Mouse (Mus musculus) CH12.LX (cell line): ENCODE results near the gene Bcl11a. TPM values are rescaled to one million over a fixed set of nuclear protein-coding genes. Genes with fewer than 3 reads are reported as not detected.

Source experiments
- DNase-seq: peaks from one replicate; pipeline ENCODE4 v3.0.0-alpha.2; 2013; ENCODE audit errors: extremely low read depth
- H3K27ac ChIP-seq: 2 replicates; pipeline ENCODE4 v1.5.1; 2012; ENCODE audit warnings: low read depth, mild to moderate bottlenecking, control low read depth, moderate library complexity; ENCODE audit not compliant: insufficient read depth
- H3K27me3 ChIP-seq: replicated peaks from 2 replicates; pipeline ENCODE3; 2012; ENCODE audit warnings: inconsistent platforms
- H3K36me3 ChIP-seq, 2 experiments: replicated peaks in 1 of 2; 2 replicates each; pipeline versions ENCODE3 to v1.6.1; 2012; ENCODE audit warnings: inconsistent platforms in 1 of 2, low read length in 1 of 2, mild to moderate bottlenecking in 1 of 2, mixed read lengths in 1 of 2, moderate library complexity in 1 of 2; ENCODE audit not compliant: control insufficient read depth in 1 of 2, insufficient read depth in 1 of 2
- H3K4me1 ChIP-seq, 2 experiments: 2 replicates each; pipeline ENCODE4 v1.6.1; 2012; ENCODE audit warnings: inconsistent platforms in 1 of 2, moderate library complexity in 1 of 2; ENCODE audit not compliant: insufficient read depth in 2 of 2, control insufficient read depth in 1 of 2
- H3K4me2 ChIP-seq: 2 replicates; pipeline ENCODE4 v1.6.1; 2012; ENCODE audit warnings: low read depth, mild to moderate bottlenecking, control low read depth; ENCODE audit not compliant: poor library complexity, insufficient read depth, severe bottlenecking
- H3K4me3 ChIP-seq, 3 experiments: fragments of 150-350 bp in 1 of 3; sonication (generic) in 1 of 3; replicated peaks in 1 of 3; 2 replicates each; pipeline versions ENCODE3 to v1.5.1; 2011 to 2012; ENCODE audit warnings: low read depth in 2 of 3, low read length in 2 of 3, mild to moderate bottlenecking in 2 of 3, moderate library complexity in 2 of 3, control low read depth in 1 of 3, improper control_type of control experiment in 1 of 3, inconsistent platforms in 1 of 3, mixed read lengths in 1 of 3; ENCODE audit not compliant: poor library complexity in 1 of 3
- H3K79me2 ChIP-seq: replicated peaks from 2 replicates; pipeline ENCODE4 v1.6.1; 2012; ENCODE audit warnings: mild to moderate bottlenecking, moderate library complexity; ENCODE audit not compliant: control insufficient read depth, poor library complexity, insufficient read depth, severe bottlenecking; ENCODE audit errors: extremely low read depth
- H3K9ac ChIP-seq: 2 replicates; pipeline ENCODE4 v1.6.1; 2012; ENCODE audit warnings: low read depth, mild to moderate bottlenecking, control low read depth, moderate library complexity; ENCODE audit not compliant: insufficient read depth
- H3K9me3 ChIP-seq: replicated peaks from 2 replicates; pipeline ENCODE3; 2012; ENCODE audit warnings: low read length, inconsistent platforms, mixed read lengths
- BHLHE40 ChIP-seq: IDR thresholded peaks from 2 replicates; pipeline ENCODE4 v1.6.1; 2011; ENCODE audit warnings: mild to moderate bottlenecking, low read depth, low read length, improper control_type of control experiment
- CHD1 ChIP-seq: IDR thresholded peaks from 2 replicates; pipeline ENCODE4 v1.6.1; 2012; ENCODE audit warnings: low read depth, low read length, improper control_type of control experiment, inconsistent platforms
- CHD2 ChIP-seq: IDR thresholded peaks from 2 replicates; pipeline ENCODE4 v1.6.1; 2011; ENCODE audit warnings: low read length, improper control_type of control experiment
- E2F4 ChIP-seq: IDR thresholded peaks from 2 replicates; pipeline ENCODE4 v1.6.1; 2011; ENCODE audit warnings: low read depth, low read length, improper control_type of control experiment; ENCODE audit not compliant: insufficient replicate concordance
- ELF1 ChIP-seq: IDR thresholded peaks from 2 replicates; pipeline ENCODE4 v1.6.1; 2014; ENCODE audit warnings: low read depth, mild to moderate bottlenecking, inconsistent platforms, low read length, improper control_type of control experiment
- EP300 ChIP-seq: IDR thresholded peaks from 2 replicates; pipeline ENCODE4 v1.6.1; 2011; ENCODE audit warnings: low read length, improper control_type of control experiment
- ETS1 ChIP-seq: conservative IDR thresholded peaks from 2 replicates; pipeline ENCODE4 v1.6.1; 2012; ENCODE audit warnings: low read depth, mild to moderate bottlenecking, inconsistent platforms, low read length, improper control_type of control experiment, moderate library complexity
- GABPA ChIP-seq: IDR thresholded peaks from 2 replicates; pipeline ENCODE4 v1.6.1; 2012; ENCODE audit warnings: low read depth, low read length, improper control_type of control experiment, inconsistent platforms; ENCODE audit not compliant: insufficient replicate concordance
- HCFC1 ChIP-seq: IDR thresholded peaks from 2 replicates; pipeline ENCODE4 v1.6.1; 2012; ENCODE audit warnings: low read depth, mild to moderate bottlenecking, inconsistent platforms, low read length, improper control_type of control experiment
- IRF4 ChIP-seq: IDR thresholded peaks from 2 replicates; pipeline ENCODE4 v1.6.1; 2014; ENCODE audit warnings: low read depth, mild to moderate bottlenecking, inconsistent platforms, low read length, improper control_type of control experiment
- JUND ChIP-seq: conservative IDR thresholded peaks from 2 replicates; pipeline ENCODE4 v1.6.1; 2011; ENCODE audit warnings: low read depth, low read length, improper control_type of control experiment
- KAT2A ChIP-seq: IDR thresholded peaks from 2 replicates; pipeline ENCODE4 v1.6.1; 2012; ENCODE audit warnings: low read length, improper control_type of control experiment, inconsistent platforms; ENCODE audit not compliant: insufficient replicate concordance
- MAX ChIP-seq: IDR thresholded peaks from 2 replicates; pipeline ENCODE4 v1.6.1; 2011; ENCODE audit warnings: low read length, improper control_type of control experiment
- MAZ ChIP-seq: IDR thresholded peaks from 2 replicates; pipeline ENCODE4 v1.6.1; 2012; ENCODE audit warnings: low read depth, mild to moderate bottlenecking, inconsistent platforms, low read length, improper control_type of control experiment, moderate library complexity
- MXI1 ChIP-seq: IDR thresholded peaks from 2 replicates; pipeline ENCODE4 v1.6.1; 2011; ENCODE audit warnings: mild to moderate bottlenecking, low read depth, low read length, improper control_type of control experiment
- MYC ChIP-seq: IDR thresholded peaks from 2 replicates; pipeline ENCODE4 v1.6.1; 2011; ENCODE audit warnings: low read depth, mild to moderate bottlenecking, improper control_type of control experiment, low read length
- NRF1 ChIP-seq: IDR thresholded peaks from 2 replicates; pipeline ENCODE4 v1.6.1; 2014; ENCODE audit warnings: low read depth, mild to moderate bottlenecking, inconsistent platforms, low read length, improper control_type of control experiment, moderate library complexity
- PAX5 ChIP-seq: IDR thresholded peaks from 2 replicates; pipeline ENCODE4 v1.6.1; 2012; ENCODE audit warnings: low read length, inconsistent platforms, mixed read lengths
- POLR2A ChIP-seq: IDR thresholded peaks from 2 replicates; pipeline ENCODE4 v1.6.1; 2011; ENCODE audit warnings: low read depth, mild to moderate bottlenecking, improper control_type of control experiment, low read length
- RAD21 ChIP-seq: IDR thresholded peaks from 2 replicates; pipeline ENCODE4 v1.6.1; 2011; ENCODE audit warnings: low read depth, mild to moderate bottlenecking, low read length, improper control_type of control experiment, moderate library complexity
- RCOR1 ChIP-seq: conservative IDR thresholded peaks from 2 replicates; pipeline ENCODE4 v1.6.1; 2012; ENCODE audit warnings: low read depth, mild to moderate bottlenecking, inconsistent platforms, low read length, improper control_type of control experiment
- SIN3A ChIP-seq: IDR thresholded peaks from 2 replicates; pipeline ENCODE4 v1.6.1; 2012; ENCODE audit warnings: low read length, improper control_type of control experiment, inconsistent platforms
- SMC3 ChIP-seq: IDR thresholded peaks from 2 replicates; pipeline ENCODE4 v1.6.1; 2011; ENCODE audit warnings: low read depth, low read length, improper control_type of control experiment
- TCF12 ChIP-seq: IDR thresholded peaks from 2 replicates; pipeline ENCODE4 v1.6.1; 2014; ENCODE audit warnings: low read depth, mild to moderate bottlenecking, inconsistent platforms, low read length, improper control_type of control experiment
- UBTF ChIP-seq: IDR thresholded peaks from 2 replicates; pipeline ENCODE4 v1.6.1; 2012; ENCODE audit warnings: low read depth, mild to moderate bottlenecking, inconsistent platforms, low read length, improper control_type of control experiment, moderate library complexity
- USF1 ChIP-seq: IDR thresholded peaks from 2 replicates; pipeline ENCODE4 v1.6.1; 2014; ENCODE audit warnings: low read depth, mild to moderate bottlenecking, inconsistent platforms, low read length, improper control_type of control experiment
- USF2 ChIP-seq: conservative IDR thresholded peaks from 2 replicates; pipeline ENCODE4 v1.6.1; 2011; ENCODE audit warnings: low read depth, low read length, improper control_type of control experiment
- ZC3H11A ChIP-seq: IDR thresholded peaks from 2 replicates; pipeline ENCODE4 v1.6.1; 2012; ENCODE audit warnings: low read depth, mild to moderate bottlenecking, inconsistent platforms, low read length, improper control_type of control experiment
- ZKSCAN1 ChIP-seq: IDR thresholded peaks from 2 replicates; pipeline ENCODE4 v1.6.1; 2012; ENCODE audit warnings: low read depth, inconsistent platforms, low read length, improper control_type of control experiment, borderline replicate concordance
- ZMIZ1 ChIP-seq: IDR thresholded peaks from 2 replicates; pipeline ENCODE4 v1.6.1; 2012; ENCODE audit warnings: low read depth, mild to moderate bottlenecking, inconsistent platforms, low read length, improper control_type of control experiment
- ZNF384 ChIP-seq: IDR thresholded peaks from 2 replicates; pipeline ENCODE4 v1.6.1; 2012; ENCODE audit warnings: low read depth, low read length, improper control_type of control experiment, inconsistent platforms
- dilution Hi-C: fragments of 300-500 bp; cut with MboI; formaldehyde crosslinking; loops from 2 replicates; pipeline ENCODE4 v1.14.3; 2020; ENCODE audit warnings: low sequenced_read_pairs; ENCODE audit not compliant: extremely low pct_unique_long_range_greater_than_20kb, extremely low pct_ligation_motif_present
- in situ Hi-C: fragments of 300-500 bp; cut with MboI; formaldehyde crosslinking; loops from 3 replicates; pipeline ENCODE4 v1.14.3; 2019; ENCODE audit warnings: low sequenced_read_pairs, low pct_ligation_motif_present, low pct_unique_long_range_greater_than_20kb, mixed read lengths
- polyA plus RNA-seq: library from polyadenylated mRNA; unstranded; fragments of >175 nt; gene quantifications from 2 replicates; pipeline ENCODE4 v1.2.1, GENCODE M21; 2012; ENCODE audit warnings: low read depth; ENCODE audit not compliant: insufficient read length
- total RNA-seq, 2 experiments: library from RNA; depleted of rRNA; stranded (reverse); fragments of 300-350 nt in 1 of 2; fragments of >200 nt in 1 of 2; gene quantifications; 2 replicates each; pipeline ENCODE4 v1.2.3; 2012 to 2014

Gene Bcl11a
- total and polyA plus RNA-seq, 3 experiments: 6.8 to 57.9 (median 13.9) TPM

GRCm38 (mm10) chr11:24132853-24133252, 55.0 kb downstream of the Bcl11a start:
- H3K9ac ChIP-seq: no peak overlapping the region
- no peak for DNase-seq
- TF ChIP-seq ZMIZ1 (no peak), USF1 (no peak), TCF12 (no peak), IRF4 (no peak), SIN3A (no peak), RCOR1 (no peak), ZNF384 (no peak), E2F4 (no peak), USF2 (no peak), HCFC1 (no peak), CHD2 (no peak), JUND (no peak), RAD21 (no peak), MAZ (no peak), ZKSCAN1 (no peak)

DNA sequence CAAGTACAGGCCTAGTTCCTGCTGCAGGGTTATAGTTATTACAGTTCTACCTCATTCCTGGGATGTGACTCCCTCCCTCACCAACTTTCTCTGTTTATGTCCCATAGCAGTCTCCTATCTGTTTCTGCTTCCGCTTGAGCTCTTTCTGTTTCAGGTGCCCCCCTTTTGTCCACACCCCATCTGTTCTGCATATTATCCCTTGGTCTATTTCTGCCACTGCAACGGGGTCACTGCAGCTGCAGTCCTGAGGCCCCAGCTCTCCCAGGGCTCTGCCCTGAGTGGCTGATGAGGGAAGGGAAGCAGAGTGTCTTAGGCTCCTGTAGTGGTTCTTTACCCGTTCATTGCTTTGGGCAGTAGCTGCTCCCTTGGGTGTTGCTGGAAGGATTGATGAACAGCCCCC, 55.6 kb downstream of the Bcl11a start:
- no peak overlapping the region for H3K4me3 ChIP-seq
- no peak overlapping the region for H3K9ac ChIP-seq
- peaks cover 41 to 97% of the 10 kb centered on the region in 2 experiments for H3K4me1 ChIP-seq
- in situ Hi-C loops: loop anchor here (5.0 kb wide), 2 partner anchors 64 to 124 kb away; no protein-coding TSS in a partner anchor
- peak; percentile 56 for DNase-seq
- no peaks in the 10 kb centered on the region for H3K27me3 ChIP-seq
- dilution Hi-C loops: no loop called here
- peaks cover 0 to 56% of the 10 kb centered on the region in 2 experiments for H3K36me3 ChIP-seq
- no peaks in the 10 kb centered on the region for H3K9me3 ChIP-seq
- H3K4me2 ChIP-seq: no peak overlapping the region
- no peak overlapping the region for H3K27ac ChIP-seq
- H3K79me2 ChIP-seq: no peaks in the 10 kb centered on the region
- TF ChIP-seq KAT2A (no peak), MXI1 (no peak), MAZ (no peak), MAX (no peak), ZKSCAN1 (no peak), CHD1 (no peak), NRF1 (no peak), JUND (no peak), ZC3H11A (no peak), ZNF384 (no peak), CHD2 (0 out of 2 replicates have a peak, but pooled peaks have one; percentile 20), POLR2A (no peak), BHLHE40 (no peak), EP300 (no peak), ELF1 (no peak), USF1 (no peak), USF2 (no peak), GABPA (no peak), MYC (no peak), PAX5 (no peak), SMC3 (no peak), ZMIZ1 (no peak), ETS1 (0 out of 2 replicates have a peak, but pooled peaks have one; percentile 51), E2F4 (no peak), UBTF (no peak), TCF12 (peak; percentile 51; the same call in 1 of the 2 replicates), RCOR1 (no peak)

More at GRCm38 (mm10) chr11:24132853-24133252, 55.0 kb downstream of the Bcl11a start:
- Histone ChIP-seq H3K4me1 (peaks cover 43 to 97% of the 10 kb centered on the region in 2 experiments), H3K4me2 (no peak overlapping the region), H3K27me3 (no peaks in the 10 kb centered on the region), H3K4me3 (no peak overlapping the region), H3K36me3 (peaks cover 0 to 56% of the 10 kb centered on the region in 2 experiments), H3K79me2 (no peaks in the 10 kb centered on the region), H3K27ac (no peak overlapping the region; the same call in 1 of the 2 replicates), H3K9me3 (no peaks in the 10 kb centered on the region)
- in situ Hi-C loops: loop anchor here (5.0 kb wide), 2 partner anchors 64 to 124 kb away; no protein-coding TSS in a partner anchor
- dilution Hi-C loops: no loop called here
